Mouse (Mus musculus) olfactory bulb, adult 2 months (tissue): Measurements from ENCODE around the gene Zfp646.

ENCODE experiments used
- CTCF ChIP-seq: fragments of 200-500 bp; IDR thresholded peaks from 2 replicates; pipeline ENCODE4 v1.5.1; 2012; ENCODE audit warnings: low read depth, mild to moderate bottlenecking, low read length, moderate library complexity; ENCODE audit not compliant: insufficient read depth
- POLR2A ChIP-seq: fragments of 200-500 bp; IDR thresholded peaks from 2 replicates; pipeline ENCODE4 v1.6.1; 2012; ENCODE audit warnings: mild to moderate bottlenecking, low read depth, low read length, moderate library complexity; ENCODE audit not compliant: insufficient read depth

DNA sequence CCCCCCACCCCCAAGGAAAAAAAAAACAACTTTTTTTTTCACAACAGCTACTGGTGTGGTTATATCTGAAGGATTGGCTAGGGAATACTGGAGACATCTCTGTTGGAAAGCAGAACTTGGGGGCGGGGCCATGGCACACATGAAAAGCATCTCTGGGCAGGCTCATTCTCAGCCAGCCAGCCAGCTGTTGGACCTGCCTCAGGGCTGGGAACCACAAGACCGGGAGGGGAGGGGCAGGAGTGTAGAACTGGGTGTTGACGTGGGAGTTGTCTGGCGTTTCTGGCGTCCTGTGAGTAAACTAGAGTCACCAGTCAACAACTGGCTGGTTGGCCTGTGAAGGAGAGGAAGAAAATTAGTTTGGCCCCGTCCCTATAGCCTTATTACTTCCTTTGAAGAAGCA is 9.9 kb downstream of the Zfp646 start:
- TF ChIP-seq CTCF (no peak), POLR2A (no peak)
